Mouse (Mus musculus) forebrain, embryonic 14.5 days (tissue): ENCODE measurements around the gene Ssr4. TPM values are rescaled to one million over a fixed set of nuclear protein-coding genes. Genes with fewer than 3 reads are reported as not detected.

ENCODE experiments used
- ATAC-seq: fragments of 200-750 bp; cut with Nextera tagmentation; 2 replicates; pipeline ENCODE4 v1.8.0; 2017; ENCODE audit warnings: mild to moderate bottlenecking, moderate library complexity
- DNase-seq: peaks from one replicate; pipeline ENCODE4 v3.0.0-alpha.2; 2015; ENCODE audit warnings: low spot score
- H3K27ac ChIP-seq: fragments of 300-500 bp; sonication (generic); 2 replicates; pipeline ENCODE4 v1.5.1; 2014; ENCODE audit warnings: low read depth, mild to moderate bottlenecking, control low read depth, low read length, moderate library complexity
- H3K27me3 ChIP-seq: fragments of 300-500 bp; sonication (generic); replicated peaks from 2 replicates; pipeline ENCODE4 v1.6.1; 2014; ENCODE audit warnings: low read length, control low read depth, mixed read lengths; ENCODE audit not compliant: control insufficient read depth, insufficient read depth
- H3K36me3 ChIP-seq: fragments of 300-500 bp; sonication (generic); 2 replicates; pipeline ENCODE4 v1.6.1; 2014; ENCODE audit warnings: low read length, control low read depth; ENCODE audit not compliant: control insufficient read depth, insufficient read depth
- H3K4me1 ChIP-seq: fragments of 300-500 bp; sonication (generic); 2 replicates; pipeline ENCODE4 v1.6.1; 2014; ENCODE audit warnings: antibody characterized with exemption, low read length, control low read depth; ENCODE audit not compliant: control insufficient read depth, insufficient read depth
- H3K4me2 ChIP-seq: fragments of 300-500 bp; sonication (generic); 2 replicates; pipeline ENCODE4 v1.6.1; 2014; ENCODE audit warnings: mild to moderate bottlenecking, control low read depth, low read length
- H3K4me3 ChIP-seq: fragments of 300-500 bp; sonication (generic); 2 replicates; pipeline ENCODE4 v1.5.1; 2014; ENCODE audit warnings: low read depth, low read length, control low read depth
- H3K9ac ChIP-seq: fragments of 300-500 bp; sonication (generic); 2 replicates; pipeline ENCODE4 v1.6.1; 2014; ENCODE audit warnings: mild to moderate bottlenecking, low read length, control low read depth, moderate library complexity
- H3K9me3 ChIP-seq: fragments of 300-500 bp; sonication (generic); replicated peaks from 2 replicates; pipeline ENCODE4 v1.6.1; 2016; ENCODE audit warnings: low read length, control low read depth, mixed read lengths; ENCODE audit not compliant: control insufficient read depth
- WGBS: fragments of 180-500 bp; shearing (Covaris S2); extraction: QIAGEN DNeasy Blood & Tissue Kit; methylation state at CpG from one replicate; pipeline ENCODE4 v1.1.7; 2014; 5-methylcytosine and 5-hydroxymethylcytosine counted together
- polyA plus RNA-seq: library from polyadenylated mRNA; unstranded; fragments of >200 nt; fragmentation: Nextera tagmentation; extraction: Ambion mirVana; gene quantifications from 2 replicates; pipeline ENCODE4 v1.2.1, GENCODE M21; 2014

The Ssr4 gene
- polyA plus RNA-seq, 1 experiment from 2014 or later = 189 TPM

GRCm38 (mm10) chrX:73765311-73765710, 21.5 kb upstream of the Ssr4 start:
- no peaks in the 10 kb centered on the region for H3K9me3 ChIP-seq
- H3K4me3 ChIP-seq = no peak overlapping the region
- H3K27ac ChIP-seq = no peak overlapping the region
- no peaks in the 10 kb centered on the region for H3K4me1 ChIP-seq
- no peaks in the 10 kb centered on the region for H3K27me3 ChIP-seq
- DNase-seq (no peak), ATAC-seq (no peak)
- no peak overlapping the region for H3K9ac ChIP-seq
- 50% methylated on average over 1 of the region's 1 CpGs for WGBS
- H3K4me2 ChIP-seq = no peak overlapping the region
- H3K36me3 ChIP-seq = no peaks in the 10 kb centered on the region

DNA sequence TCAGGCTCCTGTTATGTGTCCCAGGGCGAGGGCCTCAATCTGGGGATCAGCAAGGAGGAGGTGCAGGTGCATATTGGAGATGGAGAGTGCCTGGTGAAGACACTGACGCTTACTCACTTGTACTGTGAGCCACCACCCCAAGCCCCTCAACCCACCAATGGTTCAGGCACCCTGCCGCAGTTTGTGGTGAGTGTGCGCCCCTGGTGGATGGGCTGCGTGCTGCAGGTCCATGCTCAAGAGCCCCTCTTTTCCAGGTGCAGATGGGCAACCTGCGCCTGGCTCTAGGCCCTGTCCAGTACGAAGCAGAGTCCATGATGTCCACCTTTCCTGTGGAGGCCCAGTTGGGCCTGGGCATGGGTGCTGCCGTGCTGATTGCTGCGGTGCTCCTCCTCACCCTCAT, 19.6 kb upstream of the Ssr4 start:
- 66% methylated on average over 9 of the region's 9 CpGs for WGBS
- H3K4me2 ChIP-seq = no peak overlapping the region
- no peaks in the 10 kb centered on the region for H3K9me3 ChIP-seq
- no peak overlapping the region for H3K27ac ChIP-seq
- H3K36me3 ChIP-seq = no peaks in the 10 kb centered on the region
- H3K4me3 ChIP-seq = no peak overlapping the region
- ATAC-seq = no peak
- no peaks in the 10 kb centered on the region for H3K27me3 ChIP-seq
- no peak for DNase-seq
- H3K4me1 ChIP-seq = no peaks in the 10 kb centered on the region
- no peak overlapping the region for H3K9ac ChIP-seq

GRCm38 (mm10) chrX:73774168-73774760, 12.6 kb upstream of the Ssr4 start, which contains the start of gene Srpk3:
Srpk3 (plus strand) TSS chrX:73774405.
- Histone ChIP-seq H3K4me1 (no peaks in the 10 kb centered on the region), H3K9ac (no peak within 1 kb of the TSS), H3K4me2 (no peak within 1 kb of the TSS), H3K27ac (no peak within 1 kb of the TSS), H3K9me3 (no peaks in the 10 kb centered on the region), H3K27me3 (no peaks in the 10 kb centered on the region), H3K4me3 (no peak within 1 kb of the TSS), H3K36me3 (peaks cover 22% of the 10 kb centered on the region)
- WGBS = 66% methylated on average over 9 of the region's 9 CpGs
- DNase-seq (no peak), ATAC-seq (no peak; the same call in 1 of the 2 replicates)

GRCm38 (mm10) chrX:73774802-73775483, 11.9 kb upstream of the Ssr4 start:
- DNase-seq = no peak
- Histone ChIP-seq H3K9ac (no peak overlapping the region), H3K9me3 (no peaks in the 10 kb centered on the region), H3K27me3 (no peaks in the 10 kb centered on the region), H3K4me2 (no peak overlapping the region), H3K36me3 (peaks cover 29% of the 10 kb centered on the region), H3K4me3 (no peak overlapping the region), H3K4me1 (no peaks in the 10 kb centered on the region), H3K27ac (no peak overlapping the region)
- peak; percentile 46; the same call in 1 of the 2 replicates for ATAC-seq
- WGBS = 72% methylated on average over 10 of the region's 10 CpGs

DNA sequence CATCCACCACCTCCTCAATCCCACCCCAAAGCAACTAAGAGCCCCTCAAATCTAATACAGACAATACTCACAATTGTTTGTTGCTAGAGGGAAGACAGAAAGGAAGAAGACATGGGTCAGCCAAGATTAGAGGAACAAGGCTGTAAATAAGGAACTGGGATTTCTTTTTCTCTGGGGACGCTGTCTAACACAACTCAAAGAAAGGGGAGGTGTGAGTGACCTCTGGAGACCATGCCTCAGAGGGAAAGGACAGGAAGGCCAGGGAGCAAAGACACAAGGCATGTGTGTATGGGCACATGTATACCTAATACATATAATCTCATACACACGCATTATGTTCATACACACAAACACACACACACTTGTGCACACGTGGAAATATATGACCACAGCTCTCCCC, 4.6 kb upstream of the Ssr4 start:
- Histone ChIP-seq H3K27me3 (no peaks in the 10 kb centered on the region), H3K36me3 (peaks cover 43% of the 10 kb centered on the region), H3K4me1 (peaks cover 8% of the 10 kb centered on the region; the same call in 1 of the 2 replicates), H3K9me3 (no peaks in the 10 kb centered on the region), H3K9ac (no peak overlapping the region), H3K4me2 (no peak overlapping the region), H3K27ac (no peak overlapping the region), H3K4me3 (no peak overlapping the region)
- no peak for ATAC-seq
- no peak for DNase-seq
- WGBS = 91% methylated on average over 3 of the region's 3 CpGs

- Histone ChIP-seq H3K4me2 (peak overlapping the region; percentile 57), H3K9ac (peak overlapping the region; percentile 68), H3K27ac (no peak overlapping the region), H3K9me3 (no peaks in the 10 kb centered on the region), H3K4me1 (peaks cover 11% of the 10 kb centered on the region; the same call in 1 of the 2 replicates), H3K27me3 (no peaks in the 10 kb centered on the region), H3K36me3 (peaks cover 15% of the 10 kb centered on the region), H3K4me3 (peak overlapping the region; percentile 50)
- ATAC-seq (no peak), DNase-seq (no peak)
Measured at GRCm38 (mm10) chrX:73785666-73786065, 1.2 kb upstream of the Ssr4 start.

DNA sequence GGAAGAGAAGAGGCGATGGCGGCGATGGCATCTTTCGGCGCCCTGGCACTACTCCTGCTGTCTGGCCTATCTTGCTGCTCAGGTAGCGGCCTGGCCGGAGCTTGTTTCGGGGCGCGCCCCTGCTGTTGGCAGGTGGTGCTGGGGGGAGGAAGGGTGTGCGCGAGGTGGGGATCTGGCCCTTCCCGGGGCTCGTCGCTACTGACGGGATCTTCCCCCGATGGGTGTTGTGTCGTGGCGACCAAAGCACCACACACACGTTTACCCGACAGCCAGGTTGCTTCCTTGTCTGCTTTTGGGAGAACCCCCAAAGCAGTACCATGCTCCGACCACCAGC, 364 bp downstream of the Ssr4 start:
- no peaks in the 10 kb centered on the region for H3K9me3 ChIP-seq
- H3K27ac ChIP-seq = peak overlapping the region; percentile 78
- no peak for DNase-seq
- peaks cover 11% of the 10 kb centered on the region; the same call in 1 of the 2 replicates for H3K4me1 ChIP-seq
- ATAC-seq = no peak; the same call in none of the 2 replicates
- WGBS = 37% methylated on average over 18 of the region's 22 CpGs
- H3K4me2 ChIP-seq = peak overlapping the region; percentile 56
- peaks cover 17% of the 10 kb centered on the region for H3K36me3 ChIP-seq
- no peaks in the 10 kb centered on the region for H3K27me3 ChIP-seq
- H3K9ac ChIP-seq = peak overlapping the region; percentile 76
- peak overlapping the region; percentile 50 for H3K4me3 ChIP-seq

DNA sequence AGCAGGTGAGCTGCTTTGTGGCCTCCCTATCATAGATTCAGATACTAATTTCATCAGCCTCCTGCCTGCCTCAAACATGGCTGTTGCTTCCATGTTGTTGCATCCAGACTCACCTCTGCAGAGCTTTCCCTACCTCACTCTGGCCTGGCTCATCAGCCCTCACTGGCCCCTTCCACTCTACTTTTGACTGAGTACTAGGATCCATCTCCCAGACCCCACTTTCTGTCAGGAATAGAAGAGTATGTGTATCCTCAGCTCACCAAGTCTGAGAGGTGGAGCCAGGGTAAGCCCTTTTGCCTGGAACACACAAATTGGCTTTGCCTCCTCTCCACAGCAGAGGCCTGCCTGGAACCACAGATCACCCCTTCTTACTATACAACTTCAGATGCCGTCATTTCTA, 1.7 kb downstream of the Ssr4 start:
- Histone ChIP-seq H3K36me3 (peaks cover 14% of the 10 kb centered on the region), H3K4me1 (peaks cover 11% of the 10 kb centered on the region; the same call in 1 of the 2 replicates), H3K4me2 (peak overlapping the region; percentile 56; the same call in 1 of the 2 replicates), H3K9me3 (no peaks in the 10 kb centered on the region), H3K4me3 (no peak overlapping the region), H3K9ac (no peak overlapping the region), H3K27me3 (no peaks in the 10 kb centered on the region), H3K27ac (no peak overlapping the region)
- 96% methylated on average over 1 of the region's 1 CpGs for WGBS
- DNase-seq (no peak), ATAC-seq (no peak)

DNA sequence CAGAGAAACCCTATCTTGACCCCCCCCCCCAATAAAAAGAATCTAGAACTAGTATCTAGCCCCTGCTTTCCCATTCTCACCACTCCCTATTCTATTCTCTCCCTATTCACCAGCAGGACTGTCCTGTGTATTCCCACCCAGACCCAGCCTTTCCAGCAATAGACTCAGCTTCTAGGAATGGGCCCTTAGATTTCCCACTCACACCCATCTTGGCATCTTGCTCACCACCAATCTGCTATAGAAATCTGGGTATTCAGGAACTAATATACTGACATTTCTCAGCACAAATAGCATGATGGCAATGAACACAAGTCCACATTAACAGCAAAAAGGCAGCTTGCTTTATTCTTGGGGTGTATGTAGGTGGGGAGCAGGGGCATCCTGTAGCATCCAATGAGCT, 6.2 kb downstream of the Ssr4 start:
- no peak overlapping the region for H3K9ac ChIP-seq
- no peaks in the 10 kb centered on the region for H3K27me3 ChIP-seq
- ATAC-seq = no peak
- no peak for DNase-seq
- no peak overlapping the region for H3K4me3 ChIP-seq
- peaks cover 30% of the 10 kb centered on the region for H3K36me3 ChIP-seq
- no peaks in the 10 kb centered on the region for H3K4me1 ChIP-seq
- H3K4me2 ChIP-seq = no peak overlapping the region
- H3K27ac ChIP-seq = no peak overlapping the region
- H3K9me3 ChIP-seq = no peaks in the 10 kb centered on the region
